Comparison of ENCODE assay signal across 9 mouse cellular contexts in genomic region chr5:36304299-36304980, GRCm38 (mm10).
DNase-seq lines count a peak whose midpoint lies in the region.
"Had no signal": no experiment of that assay in that cellular context is flagged by ENCODE, and none has a peak within 500 bp of the region (broad histone marks: within the 10 kb centered on the region; RNA-seq: fewer than 3 reads in every experiment).

No protein-coding gene starts in this region.

- DNase-seq in left cerebral cortex, postnatal 14 days (ENCODE audit: low spot score in 2 of 2): peak; percentile 21 to 33
- no peak for DNase-seq in left cerebral cortex, postnatal 4 days
- peak; percentile 28 for DNase-seq in right cerebral cortex, adult 18-20 months
- DNase-seq in right cerebral cortex, postnatal 14 days: no peak
- DNase-seq in layer of hippocampus, adult 8-10 months (ENCODE audit: low spot score in 2 of 2): peak; percentile 47 to 63
- peak; percentile 38 for DNase-seq in telencephalon, adult 2 months (ENCODE audit: low read depth, low spot score)
- no peak for DNase-seq in embryo, embryonic 10.5 days (ENCODE audit: low spot score)
- DNase-seq: cerebellum, adult 2 months; heart, adult 11 months had no signal

- intact Hi-C loops in left cerebral cortex, postnatal 14 days (cut with DNase I): no loop called here
- intact Hi-C loops in left cerebral cortex, postnatal 4 days (cut with DNase I): no loop called here

Comparison
In these comparisons a context has a peak if more than half of its experiments do, and no peak if none do; other contexts are left out.
1. DNase-seq: peak in left cerebral cortex, postnatal 14 days (2 of 2), right cerebral cortex, adult 18-20 months (single experiment), layer of hippocampus, adult 8-10 months (2 of 2) and telencephalon, adult 2 months (single experiment); none in left cerebral cortex, postnatal 4 days (single experiment), right cerebral cortex, postnatal 14 days (single experiment) and embryo, embryonic 10.5 days (single experiment).